In the genomic region with DNA sequence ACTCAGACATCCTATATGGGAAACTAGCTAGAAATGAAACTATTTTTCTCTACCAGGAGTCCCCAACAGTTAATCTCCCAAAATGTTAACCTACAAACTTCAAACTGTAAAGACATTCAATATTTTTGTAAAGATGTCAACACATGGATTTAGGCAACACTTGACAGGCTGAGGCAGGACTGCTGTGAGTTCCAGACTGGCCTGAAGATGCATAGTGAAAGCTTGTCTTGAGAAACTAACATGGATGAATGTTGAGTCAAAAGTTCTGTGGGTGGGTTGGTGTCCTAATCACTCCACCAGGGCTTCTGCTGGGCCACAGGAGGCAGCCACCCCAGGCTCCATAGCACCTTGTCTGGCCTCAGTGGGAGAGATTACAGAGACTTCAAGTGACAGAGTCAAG, we compare ENCODE assay signal across 10 mouse cellular contexts. TPM values are rescaled to one million over a fixed set of nuclear protein-coding genes. Genes with fewer than 3 reads are reported as not detected.
DNase-seq lines count a peak whose midpoint lies in the region; ATAC-seq and TF ChIP-seq lines count a peak whose summit lies in the region.
"Had no signal": no experiment of that assay in that cellular context is flagged by ENCODE, and none has a peak within 500 bp of the region (broad histone marks: within the 10 kb centered on the region; RNA-seq: fewer than 3 reads in every experiment).

No protein-coding gene starts in this region.

- peak overlapping the region; percentile 82; the same call in 1 of the 2 replicates for H3K4me2 ChIP-seq in heart, embryonic 11.5 days
- H3K4me2 ChIP-seq in limb, embryonic 13.5 days (replicated peaks): peak overlapping the region; percentile 70
- H3K4me2 ChIP-seq in stomach, embryonic 16.5 days (ENCODE audit: low read depth, low read length): peak overlapping the region; percentile 82

- no peak overlapping the region for H3K4me3 ChIP-seq in heart, embryonic 11.5 days (ENCODE audit: low read depth, low read length)
- peak overlapping the region; percentile 10 for H3K4me3 ChIP-seq in testis, adult 2 months (ENCODE audit: control insufficient read depth, low read depth, low read length)
- no peak overlapping the region for H3K4me3 ChIP-seq in limb, embryonic 13.5 days
- no peak overlapping the region for H3K4me3 ChIP-seq in stomach, embryonic 16.5 days (replicated peaks; ENCODE audit: low read length)

- no peaks in the 10 kb centered on the region for H3K36me3 ChIP-seq in heart, embryonic 11.5 days (ENCODE audit: control insufficient read depth, insufficient read depth, low read length)
- peaks cover under 1% of the 10 kb centered on the region; the same call in 1 of the 2 replicates for H3K36me3 ChIP-seq in testis, adult 2 months (ENCODE audit: control insufficient read depth, insufficient read depth, low read length)
- peaks cover 9% of the 10 kb centered on the region for H3K36me3 ChIP-seq in limb, embryonic 13.5 days
- H3K36me3 ChIP-seq in stomach, embryonic 16.5 days (ENCODE audit: control insufficient read depth, insufficient read depth, low read length): no peaks in the 10 kb centered on the region

- no peaks in the 10 kb centered on the region for H3K9me3 ChIP-seq in heart, embryonic 11.5 days (replicated peaks; ENCODE audit: control insufficient read depth, low read length)
- no peaks in the 10 kb centered on the region for H3K9me3 ChIP-seq in limb, embryonic 13.5 days
- H3K9me3 ChIP-seq in stomach, embryonic 16.5 days (replicated peaks; ENCODE audit: control insufficient read depth, low read length): no peaks in the 10 kb centered on the region

- DNase-seq in heart, adult 11 months: no peak
- no peak for DNase-seq in testis, postnatal 10 days (ENCODE audit: low spot score)
- DNase-seq in adrenal gland, adult 8-10 months: no peak
- DNase-seq in left cerebral cortex, adult 11 months (ENCODE audit: low spot score): no peak
- DNase-seq: embryo, embryonic 11 days; kidney, postnatal 36 days had no signal

- TF ChIP-seq POLR2A in testis, adult 2 months (IDR thresholded peaks at IDR 0.05; ENCODE audit: control insufficient read depth, low read depth, low read length): no peak

- H3K9ac ChIP-seq in heart, embryonic 11.5 days (ENCODE audit: low read depth, low read length): no peak overlapping the region
- H3K9ac ChIP-seq in limb, embryonic 13.5 days: no peak overlapping the region
- peak overlapping the region; percentile 28 for H3K9ac ChIP-seq in stomach, embryonic 16.5 days (ENCODE audit: low read length)

- ATAC-seq in heart, embryonic 11.5 days (replicated peaks; ENCODE audit: insufficient number of reproducible peaks, low FRiP score, low TSS enrichment): no peak
- ATAC-seq in limb, embryonic 13.5 days (ENCODE audit: low FRiP score, low read depth): no peak
- ATAC-seq in stomach, embryonic 16.5 days (ENCODE audit: insufficient read depth, low FRiP score): no peak

- no peak overlapping the region for H3K27ac ChIP-seq in heart, embryonic 11.5 days (ENCODE audit: low read depth, low read length)
- H3K27ac ChIP-seq in testis, adult 2 months (ENCODE audit: control insufficient read depth, insufficient read depth, low read depth, low read length): no peak overlapping the region
- no peak overlapping the region for H3K27ac ChIP-seq in limb, embryonic 13.5 days
- no peak overlapping the region for H3K27ac ChIP-seq in stomach, embryonic 16.5 days (ENCODE audit: low read length)

- H3K4me1 ChIP-seq in heart, embryonic 11.5 days (ENCODE audit: control insufficient read depth, insufficient read depth, low read length): peaks cover 19% of the 10 kb centered on the region
- peaks cover 5% of the 10 kb centered on the region for H3K4me1 ChIP-seq in testis, adult 2 months (ENCODE audit: control insufficient read depth, insufficient read depth, low read length)
- H3K4me1 ChIP-seq in limb, embryonic 13.5 days: peaks cover 25% of the 10 kb centered on the region
- H3K4me1 ChIP-seq in stomach, embryonic 16.5 days (ENCODE audit: control insufficient read depth, insufficient read depth, low read length): peaks cover 14% of the 10 kb centered on the region

- no peaks in the 10 kb centered on the region for H3K27me3 ChIP-seq in heart, embryonic 11.5 days (ENCODE audit: control insufficient read depth, insufficient read depth, low read length)
- H3K27me3 ChIP-seq in testis, adult 2 months (ENCODE audit: control insufficient read depth, insufficient read depth, low read length): no peaks in the 10 kb centered on the region
- H3K27me3 ChIP-seq in limb, embryonic 13.5 days: no peaks in the 10 kb centered on the region
- H3K27me3 ChIP-seq in stomach, embryonic 16.5 days (ENCODE audit: control insufficient read depth, insufficient read depth, low read length): no peaks in the 10 kb centered on the region

- TF ChIP-seq CTCF in testis, adult 2 months (IDR thresholded peaks at IDR 0.05; ENCODE audit: control insufficient read depth, insufficient read depth, insufficient replicate concordance, low read depth, low read length): no peak

RNA-seq across cellular contexts. Expression of a gene that starts 2.2 kb away (rescaled TPM):
- polyA plus RNA-seq in heart, embryonic 11.5 days (2014; fragmentation: Nextera tagmentation; extraction: Ambion mirVana): 12.6 and 14.8 TPM in 2 replicates
- polyA plus RNA-seq in testis, adult 2 months (2012; rRNA removed): 45.5 and 47.9 TPM in 2 replicates
- polyA plus RNA-seq in limb, embryonic 13.5 days (2015; fragmentation: Nextera tagmentation; extraction: Ambion mirVana): 17.5 and 19.6 TPM in 2 replicates
- 12.5 and 14.0 TPM in 2 replicates for polyA plus RNA-seq in stomach, embryonic 16.5 days (2015; fragmentation: Nextera tagmentation; extraction: Ambion mirVana)
- total RNA-seq in adrenal gland, adult 8-10 months (2022): 10 to 100 TPM; 30.4 to 52.9 (median 40.1) TPM

RNA-seq across cellular contexts. Expression of a gene that starts 8.9 kb away (rescaled TPM):
- not detected in 2 replicates for polyA plus RNA-seq in heart, embryonic 11.5 days (2014; fragmentation: Nextera tagmentation; extraction: Ambion mirVana)
- 0.61 and 0.69 TPM in 2 replicates for polyA plus RNA-seq in testis, adult 2 months (2012; rRNA removed)
- not detected in 2 replicates for polyA plus RNA-seq in limb, embryonic 13.5 days (2015; fragmentation: Nextera tagmentation; extraction: Ambion mirVana)
- polyA plus RNA-seq in stomach, embryonic 16.5 days (2015; fragmentation: Nextera tagmentation; extraction: Ambion mirVana): 0.19 and 0.55 TPM in 2 replicates
- 10 to 100 TPM in 2 of 4 experiments, 1 to 10 TPM in 2; 3.9 to 18.0 (median 7.9) TPM for total RNA-seq in adrenal gland, adult 8-10 months (2022)

RNA-seq across cellular contexts. Expression of a gene that starts 19.7 kb away (rescaled TPM):
- not detected in 2 replicates for polyA plus RNA-seq in heart, embryonic 11.5 days (2014; fragmentation: Nextera tagmentation; extraction: Ambion mirVana)
- 0.11 TPM in 1 of 2 replicates, not detected in the other for polyA plus RNA-seq in testis, adult 2 months (2012; rRNA removed)
- polyA plus RNA-seq in limb, embryonic 13.5 days (2015; fragmentation: Nextera tagmentation; extraction: Ambion mirVana): 0.09 and 0.11 TPM in 2 replicates
- 1.3 and 2.4 TPM in 2 replicates for polyA plus RNA-seq in stomach, embryonic 16.5 days (2015; fragmentation: Nextera tagmentation; extraction: Ambion mirVana)
- total RNA-seq in adrenal gland, adult 8-10 months (2022): under 1 TPM in 3 of 4 experiments, not detected in 1; 0.24 to 0.27 (median 0.25) TPM

RNA-seq across cellular contexts. Expression of a gene that starts 36.8 kb away (rescaled TPM):
- polyA plus RNA-seq in heart, embryonic 11.5 days (2014; fragmentation: Nextera tagmentation; extraction: Ambion mirVana): 3.6 and 4.9 TPM in 2 replicates
- 1.3 and 1.6 TPM in 2 replicates for polyA plus RNA-seq in testis, adult 2 months (2012; rRNA removed)
- polyA plus RNA-seq in limb, embryonic 13.5 days (2015; fragmentation: Nextera tagmentation; extraction: Ambion mirVana): 8.2 and 8.3 TPM in 2 replicates
- 11.4 and 13.7 TPM in 2 replicates for polyA plus RNA-seq in stomach, embryonic 16.5 days (2015; fragmentation: Nextera tagmentation; extraction: Ambion mirVana)
- total RNA-seq in adrenal gland, adult 8-10 months (2022): 10 to 100 TPM; 27.6 to 41.8 (median 34.2) TPM

RNA-seq across cellular contexts. Expression of a gene that starts 56.8 kb away (rescaled TPM):
- 2.7 and 3.3 TPM in 2 replicates for polyA plus RNA-seq in heart, embryonic 11.5 days (2014; fragmentation: Nextera tagmentation; extraction: Ambion mirVana)
- polyA plus RNA-seq in testis, adult 2 months (2012; rRNA removed): 0.58 and 0.89 TPM in 2 replicates
- 7.3 and 7.4 TPM in 2 replicates for polyA plus RNA-seq in limb, embryonic 13.5 days (2015; fragmentation: Nextera tagmentation; extraction: Ambion mirVana)
- polyA plus RNA-seq in stomach, embryonic 16.5 days (2015; fragmentation: Nextera tagmentation; extraction: Ambion mirVana): 5.2 and 5.3 TPM in 2 replicates
- total RNA-seq in adrenal gland, adult 8-10 months (2022): 10 to 100 TPM; 39.3 to 51.3 (median 42.1) TPM
